Mouse (Mus musculus) adrenal gland, adult 18-20 months (tissue): ENCODE results near the gene Zfp804a. TPM values are rescaled to one million over a fixed set of nuclear protein-coding genes. Genes with fewer than 3 reads are reported as not detected.

Experiments
- DNase-seq, 2 experiments: peaks; one replicate each; pipeline ENCODE4 v3.0.0; 2021 to 2022; ENCODE audit warnings: low spot score in 2 of 2
- long read RNA-seq, 2 experiments: library from polyadenylated mRNA; stranded (forward); transcript quantifications; one replicate each; pipeline ENCODE4 v2.0.0; 2021
- total RNA-seq, 2 experiments: library from RNA; stranded (reverse); gene quantifications; 1 replicate in 1 of 2; 2 replicates in 1 of 2; pipeline ENCODE4 v1.2.3; 2021

Zfp804a gene
- under 1 TPM; 0.48 to 0.53 TPM for total RNA-seq
- long read RNA-seq, experiment 1: 0 reads
- long read RNA-seq, experiment 2: 0 reads

DNA sequence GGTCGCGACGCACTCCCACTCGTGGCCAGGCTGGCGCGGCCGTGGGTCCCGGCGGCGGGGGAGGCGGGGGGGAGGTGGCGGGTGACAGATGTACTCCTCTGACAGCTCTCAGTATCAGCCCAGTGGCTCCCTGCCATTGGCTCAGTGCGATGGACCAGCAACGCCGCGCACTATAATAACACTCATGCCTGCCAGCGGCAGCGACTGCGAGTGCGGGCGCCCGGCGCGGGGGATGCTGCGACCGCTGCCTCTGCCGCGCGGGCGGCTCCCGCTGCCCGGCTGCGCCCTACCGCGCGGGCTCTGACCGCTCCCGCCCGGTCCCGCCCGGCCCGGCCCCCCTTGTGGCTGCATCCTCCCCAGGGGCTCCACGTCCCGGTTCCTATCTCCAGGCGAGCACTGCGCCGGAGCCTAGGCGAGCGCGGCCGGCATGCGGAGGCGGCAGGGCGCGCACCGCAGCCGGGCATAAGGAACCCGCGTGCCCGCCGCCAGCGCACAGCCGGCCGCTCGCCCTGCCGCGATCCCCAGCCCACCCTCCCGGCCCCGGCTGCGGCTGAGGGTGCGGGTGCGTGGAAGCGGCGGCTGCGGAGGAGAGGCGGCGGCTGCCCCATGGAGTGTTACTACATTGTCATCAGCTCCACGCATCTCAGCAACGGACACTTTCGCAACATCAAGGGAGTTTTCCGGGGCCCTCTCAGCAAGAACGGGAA is at the start of gene Zfp804a:
Zfp804a (plus strand) TSS at position 38 of the 707 bp plus-strand sequence.
- no peak for DNase-seq

GRCm38 (mm10) chr2:82051635-82052034 is 1.4 kb upstream of the Zfp804a start:
- DNase-seq: no peak

DNA sequence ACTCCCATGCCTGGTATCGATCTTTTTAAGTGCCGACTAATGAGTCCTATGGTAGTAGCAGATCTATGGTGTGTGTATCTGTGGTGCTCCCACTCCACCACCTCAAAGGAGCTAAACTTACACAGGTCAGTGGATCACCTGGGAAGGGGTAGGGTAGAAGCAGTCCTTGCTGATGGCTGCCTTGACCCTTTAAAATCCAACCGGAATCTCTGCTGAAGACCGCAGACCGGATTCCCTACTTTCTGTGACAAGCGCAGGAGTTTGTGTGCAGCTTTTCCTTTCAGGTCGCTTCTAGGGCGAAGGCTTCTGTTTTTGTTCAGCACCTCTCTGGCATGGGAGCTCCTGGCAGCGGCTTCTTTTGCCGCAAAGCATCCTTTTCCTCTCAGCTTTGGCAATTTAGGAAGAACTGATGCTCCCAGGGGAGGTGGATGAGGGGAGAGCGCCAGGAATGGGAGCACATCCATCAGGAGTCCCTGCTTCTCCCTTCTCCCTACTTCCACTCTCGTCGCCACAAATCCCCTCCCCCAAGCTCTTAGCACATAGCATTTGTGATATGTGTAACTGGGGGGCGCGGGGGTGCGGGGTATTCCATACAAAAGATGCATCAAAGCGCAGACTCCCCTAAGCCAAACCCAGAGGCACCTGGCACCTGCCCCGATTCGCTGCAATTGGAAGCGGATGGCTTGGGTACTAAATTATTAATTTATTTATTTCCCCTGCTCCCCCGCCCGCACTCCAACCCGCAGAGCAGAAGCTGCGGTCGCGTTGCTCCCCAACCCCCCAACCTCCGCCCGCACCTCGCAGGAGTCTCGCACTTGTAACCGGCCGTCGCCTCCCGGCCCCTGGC is 461 bp upstream of the Zfp804a start:
- DNase-seq: no peak

DNA sequence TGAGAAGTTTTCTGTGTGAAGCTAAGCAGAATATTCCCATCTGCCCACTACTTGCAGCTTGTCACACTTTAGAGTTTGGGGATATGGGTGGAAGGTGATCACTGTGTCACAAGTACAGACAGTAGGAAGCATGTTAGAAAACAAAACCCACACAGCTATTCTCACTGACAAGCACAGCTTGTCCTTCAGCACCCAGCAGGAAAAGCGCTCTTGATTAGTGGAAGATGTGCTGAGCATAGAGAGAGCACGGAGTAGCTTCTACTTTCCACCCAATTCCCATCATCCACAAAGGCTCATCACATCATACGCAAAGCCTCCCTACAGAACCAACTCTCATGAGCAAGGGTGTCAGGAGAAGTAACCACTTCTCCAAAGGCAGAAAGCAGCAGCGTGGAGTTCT is 1.4 kb downstream of the Zfp804a start:
- no peak for DNase-seq

DNA sequence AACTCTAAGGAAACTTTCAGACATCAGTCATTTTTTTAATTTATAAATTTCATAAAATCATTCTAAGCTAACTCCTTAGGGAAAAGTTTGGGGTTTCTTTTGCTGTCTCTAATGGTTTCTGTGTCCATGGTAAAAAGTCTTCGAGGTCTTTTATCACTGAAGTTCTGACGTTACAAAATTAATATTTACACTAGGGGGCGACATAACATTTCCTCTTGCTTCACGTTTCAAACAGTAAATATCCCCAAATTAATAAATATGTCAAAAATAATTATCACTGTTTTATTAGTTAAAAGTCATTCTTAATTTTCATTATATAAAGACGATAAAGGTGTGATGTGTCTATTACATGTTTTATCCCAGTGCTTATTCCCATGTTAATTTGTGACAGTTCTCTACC is 11.6 kb downstream of the Zfp804a start:
- no peak for DNase-seq

DNA sequence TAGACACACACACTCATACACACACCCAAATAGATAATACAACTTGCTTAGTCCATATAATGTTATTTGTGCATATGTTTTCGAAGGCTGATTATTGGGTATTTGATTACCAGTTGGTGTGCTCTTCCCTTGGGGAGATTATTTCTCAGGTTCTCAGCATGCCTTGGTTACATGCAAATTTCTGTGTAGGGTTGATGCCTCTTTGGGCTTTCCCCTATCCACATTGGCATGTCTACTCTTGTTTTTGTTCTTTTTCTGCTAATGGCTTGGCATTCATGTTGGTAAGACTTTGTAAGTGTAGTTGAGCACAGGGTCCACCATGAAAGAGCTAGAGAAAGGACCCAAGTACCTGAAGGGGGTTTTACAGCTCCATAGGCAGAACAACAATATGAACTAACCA is 14.9 kb downstream of the Zfp804a start:
- DNase-seq: no peak

- no peak for DNase-seq
These were observed 16.1 kb downstream of the Zfp804a start for GRCm38 (mm10) chr2:82069172-82069571.

- DNase-seq: no peak
These were observed 23.9 kb downstream of the Zfp804a start for GRCm38 (mm10) chr2:82076883-82077282.

GRCm38 (mm10) chr2:82078287-82078994 is 25.4 kb downstream of the Zfp804a start:
- no peak for DNase-seq

DNA sequence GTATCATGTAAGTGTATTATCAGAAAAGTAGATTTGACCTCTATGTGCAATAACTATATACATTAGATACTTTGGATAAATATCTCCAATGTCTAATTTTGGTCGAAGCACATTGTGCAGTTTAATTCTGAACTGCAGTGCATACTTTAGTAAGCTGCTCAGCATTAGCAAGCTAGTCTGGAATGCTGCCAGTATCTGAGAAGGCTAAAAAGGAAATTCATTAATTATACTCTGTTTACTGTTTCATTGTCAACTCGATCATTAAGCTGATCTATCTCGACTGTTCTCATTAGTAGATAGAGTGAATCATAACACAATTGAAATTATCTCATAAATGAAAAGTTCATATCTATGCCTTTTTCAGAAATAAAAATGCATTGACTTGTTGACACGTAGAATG is 27.7 kb downstream of the Zfp804a start:
- DNase-seq: no peak

DNA sequence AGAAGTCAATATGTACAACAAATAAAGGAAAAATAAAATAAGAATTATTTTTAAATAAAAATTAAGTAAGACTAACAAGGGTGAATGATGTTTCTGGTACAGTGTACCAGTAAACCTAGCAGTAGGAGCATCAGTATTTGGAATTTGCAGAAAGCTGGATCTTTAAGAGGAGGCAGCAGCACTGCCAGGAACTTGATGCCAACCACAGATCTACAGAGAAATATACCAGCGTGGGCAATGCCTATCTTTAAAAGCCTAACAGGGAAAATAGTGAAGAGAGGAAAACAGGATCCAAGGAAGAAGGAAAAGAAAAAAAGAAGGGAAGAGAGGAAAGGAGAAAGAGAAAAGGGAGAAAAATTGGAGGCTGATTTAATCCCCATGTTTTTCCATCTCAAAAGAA is 60.1 kb downstream of the Zfp804a start:
- DNase-seq: no peak

DNA sequence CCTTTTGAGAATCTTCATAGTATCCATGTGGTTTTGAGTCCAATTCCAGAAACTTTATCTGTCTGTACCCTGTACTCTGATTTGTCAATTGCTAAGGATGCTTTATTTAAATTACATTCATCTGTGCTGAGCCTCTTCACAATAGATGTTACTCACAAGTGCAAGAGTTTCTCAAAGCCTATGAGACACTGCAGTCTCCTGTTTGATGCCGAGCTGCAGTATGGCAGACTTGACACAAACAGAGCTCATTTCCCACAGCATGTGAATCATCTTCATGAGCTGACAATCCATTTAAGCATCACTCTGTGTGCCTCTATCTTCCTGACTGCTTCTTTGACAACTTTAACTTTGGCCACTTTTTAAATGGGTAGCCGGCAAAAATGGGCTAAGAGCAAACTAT is 60.6 kb downstream of the Zfp804a start:
- no peak for DNase-seq

- DNase-seq: no peak
These were observed 66.6 kb downstream of the Zfp804a start for GRCm38 (mm10) chr2:82119577-82119976.

DNA sequence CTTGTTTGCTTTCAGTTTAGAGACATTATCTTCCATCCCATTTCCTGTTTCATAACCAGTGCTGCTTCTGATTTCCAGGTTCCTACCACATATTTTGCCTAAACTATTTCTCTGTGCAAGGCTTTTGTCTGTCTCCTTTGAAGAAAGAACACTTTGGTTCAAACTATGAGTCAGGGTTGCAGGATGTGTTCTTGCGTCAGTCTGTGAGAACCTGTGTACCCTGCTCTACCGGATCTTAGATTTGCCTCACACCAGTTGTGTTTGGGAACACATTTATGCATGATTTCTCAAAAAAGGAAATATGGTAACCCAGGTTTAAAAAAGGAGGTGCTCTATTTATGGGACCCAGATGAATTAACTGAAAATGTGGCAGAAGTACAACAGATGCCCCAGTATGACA is 125.7 kb downstream of the Zfp804a start:
- DNase-seq: no peak

DNA sequence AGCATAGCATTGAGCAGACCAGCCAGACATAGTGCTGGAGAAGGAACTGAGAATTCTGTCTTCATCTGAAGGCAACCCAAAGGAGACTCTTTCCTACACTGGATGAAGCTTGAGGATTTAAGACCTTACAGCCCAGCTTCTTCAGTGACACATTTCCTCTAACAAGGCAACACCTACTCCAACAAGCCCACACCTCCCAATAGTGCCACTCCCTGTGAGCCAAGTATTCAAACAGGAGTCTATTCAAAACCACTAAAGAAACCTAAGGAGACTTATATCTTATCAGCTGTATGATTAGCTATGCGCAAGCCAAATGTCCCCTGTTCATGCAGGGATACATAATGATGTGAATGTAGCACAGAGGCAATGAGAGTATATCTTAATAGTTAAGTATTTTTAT is 128.0 kb downstream of the Zfp804a start:
- no peak for DNase-seq

- DNase-seq: no peak
These were observed 146.9 kb downstream of the Zfp804a start for GRCm38 (mm10) chr2:82199901-82200300.

DNA sequence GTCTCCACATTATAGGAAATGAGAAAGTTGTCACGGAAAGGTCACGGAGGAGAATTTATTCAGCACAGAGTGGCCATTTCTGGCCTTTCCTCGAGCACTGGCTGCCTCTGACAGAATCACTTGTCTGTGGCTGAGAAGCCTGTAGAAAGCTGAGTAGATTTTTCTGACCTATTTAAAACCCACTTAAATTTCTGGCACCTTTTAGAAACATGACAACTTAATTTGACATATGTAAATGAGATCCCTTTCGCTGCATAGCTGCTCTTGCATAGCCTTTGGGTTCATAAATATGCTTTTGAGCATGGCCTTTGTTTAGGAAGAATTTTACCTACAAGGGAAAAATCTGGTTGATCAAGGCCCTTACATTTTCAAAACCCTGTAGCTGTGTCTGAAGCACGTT is 147.6 kb downstream of the Zfp804a start:
- DNase-seq: no peak

- DNase-seq: no peak
These were observed 157.6 kb downstream of the Zfp804a start for GRCm38 (mm10) chr2:82210605-82211004.

DNA sequence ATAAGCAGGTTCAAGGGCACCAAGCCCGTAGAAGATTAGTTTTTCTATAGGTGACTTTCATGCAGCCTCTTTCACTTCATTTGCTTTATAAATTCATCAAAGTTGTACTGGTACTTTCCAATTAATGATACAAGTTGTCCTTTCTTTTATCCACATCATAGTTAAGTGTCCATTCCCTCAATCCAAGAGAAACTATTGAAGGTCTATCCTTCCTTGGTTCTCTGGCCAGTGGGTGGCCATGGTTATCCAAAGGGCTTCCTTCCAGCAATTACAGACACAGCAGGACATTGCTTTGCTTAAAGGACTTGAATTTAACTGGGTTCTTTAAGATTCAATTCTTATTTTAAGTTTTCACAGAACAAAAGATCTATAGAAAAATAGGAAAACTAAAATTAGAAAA is 158.9 kb downstream of the Zfp804a start:
- no peak for DNase-seq

DNA sequence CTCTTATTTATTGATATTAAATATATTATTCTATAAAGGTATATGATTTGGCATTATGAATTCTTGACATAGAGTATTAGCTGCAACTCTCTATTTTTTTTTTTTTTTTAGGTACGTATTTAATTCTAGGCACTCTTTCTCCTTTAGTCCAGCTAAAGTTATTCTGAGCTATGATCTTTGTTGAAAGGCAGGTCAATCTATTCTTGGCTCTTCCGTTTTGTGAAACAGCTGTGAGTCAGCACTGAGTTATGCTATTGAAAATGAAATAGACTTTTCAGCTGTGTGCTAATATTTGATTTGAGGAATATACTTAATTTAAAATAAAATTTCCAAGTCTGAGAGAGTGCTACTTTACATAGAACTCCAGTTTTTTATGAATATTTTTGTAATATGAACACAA is 164.9 kb downstream of the Zfp804a start:
- DNase-seq: no peak

DNA sequence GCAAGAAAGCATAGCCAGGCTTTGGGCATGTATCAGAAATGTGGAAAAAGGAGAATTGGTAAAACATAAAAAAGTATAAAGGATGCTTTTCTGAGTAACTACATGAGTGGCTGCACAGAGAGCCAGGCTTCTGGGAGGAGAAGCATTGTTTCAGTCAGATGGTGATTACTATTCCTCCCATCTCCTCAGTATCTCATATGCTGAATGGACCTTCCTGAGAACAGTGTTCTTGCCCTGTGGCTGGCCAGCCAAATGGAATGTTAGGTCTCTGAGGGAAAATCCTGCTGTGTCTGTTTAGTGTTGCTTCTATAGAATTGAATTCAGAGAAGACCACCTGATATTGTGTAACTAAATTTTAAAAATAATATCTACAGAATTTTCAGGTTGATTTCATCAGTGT is 193.0 kb downstream of the Zfp804a start:
- DNase-seq: no peak
